Mouse (Mus musculus) ES-E14 (cell line): Measurements from ENCODE around the gene Rora. TPM values are rescaled to one million over a fixed set of nuclear protein-coding genes. Genes with fewer than 3 reads are reported as not detected.

Source experiments
- DNase-seq: peaks from one replicate; pipeline ENCODE4 v3.0.0-alpha.2; 2013; ENCODE audit warnings: low read depth, low spot score
- H3K27ac ChIP-seq: 2 replicates; pipeline ENCODE4 v1.5.1; 2012; ENCODE audit warnings: low read depth, mild to moderate bottlenecking, low read length, moderate library complexity, mixed read lengths; ENCODE audit not compliant: poor library complexity, insufficient read depth, severe bottlenecking
- H3K36me3 ChIP-seq: 2 replicates; pipeline ENCODE4 v1.6.1; 2012; ENCODE audit warnings: mild to moderate bottlenecking, low read length, moderate library complexity, mixed read lengths; ENCODE audit not compliant: control insufficient read depth, poor library complexity, insufficient read depth, severe bottlenecking
- H3K4me1 ChIP-seq, 2 experiments: fragments of 150-350 bp in 1 of 2; sonication (generic) in 1 of 2; 2 replicates each; pipeline ENCODE4 v1.6.1; 2012; ENCODE audit warnings: low read length in 2 of 2, mild to moderate bottlenecking in 1 of 2, mixed read lengths in 1 of 2; ENCODE audit not compliant: control insufficient read depth in 2 of 2, insufficient read depth in 2 of 2, poor library complexity in 1 of 2
- H3K4me3 ChIP-seq, 2 experiments: fragments of 150-350 bp in 1 of 2; sonication (generic) in 1 of 2; 2 replicates each; pipeline ENCODE4 v1.5.1; 2012; ENCODE audit warnings: low read length in 2 of 2, low read depth in 1 of 2, mild to moderate bottlenecking in 1 of 2, mixed read lengths in 1 of 2; ENCODE audit not compliant: insufficient read depth in 1 of 2, poor library complexity in 1 of 2, severe bottlenecking in 1 of 2
- H3K9ac ChIP-seq: 2 replicates; pipeline ENCODE4 v1.6.1; 2012; ENCODE audit warnings: low read depth, mild to moderate bottlenecking, low read length, mixed read lengths; ENCODE audit not compliant: poor library complexity, insufficient read depth, severe bottlenecking
- H3K9me3 ChIP-seq: fragments of 150-350 bp; sonication (generic); 2 replicates; pipeline ENCODE4 v1.6.1; 2012; ENCODE audit warnings: low read depth, mild to moderate bottlenecking, low read length; ENCODE audit not compliant: control insufficient read depth, insufficient read depth
- CHD2 ChIP-seq: IDR thresholded peaks from 2 replicates; pipeline ENCODE4 v1.6.1; 2014; ENCODE audit warnings: mild to moderate bottlenecking, low read depth, low read length, inconsistent platforms
- HCFC1 ChIP-seq: IDR thresholded peaks from 2 replicates; pipeline ENCODE4 v1.6.1; 2012; ENCODE audit warnings: low read length, inconsistent platforms, borderline replicate concordance; ENCODE audit not compliant: insufficient read depth
- MAFK ChIP-seq: IDR thresholded peaks from 2 replicates; pipeline ENCODE4 v1.6.1; 2014; ENCODE audit warnings: mild to moderate bottlenecking, low read depth, low read length, inconsistent platforms; ENCODE audit not compliant: insufficient read depth
- ZC3H11A ChIP-seq: IDR thresholded peaks from 2 replicates; pipeline ENCODE4 v1.6.1; 2012; ENCODE audit warnings: low read depth, mild to moderate bottlenecking, inconsistent platforms, low read length, borderline replicate concordance
- ZNF384 ChIP-seq: IDR thresholded peaks from 2 replicates; pipeline ENCODE4 v1.6.1; 2012; ENCODE audit warnings: low read depth, low read length, inconsistent platforms
- in situ Hi-C, 2 experiments: fragments of 600-800 bp; cut with MboI; formaldehyde crosslinking; loops; one replicate each; pipeline ENCODE4 v1.15.1; 2025; ENCODE audit warnings: low sequenced_read_pairs in 2 of 2, inconsistent platforms in 1 of 2; ENCODE audit not compliant: unreplicated experiment in 2 of 2
- total RNA-seq: library from RNA; depleted of rRNA; stranded (reverse); fragments of 300-350 nt; gene quantifications from 2 replicates; pipeline ENCODE4 v1.2.3, GENCODE M21; 2012

The Rora gene
- total RNA-seq, 1 experiment: 2.1 TPM

DNA sequence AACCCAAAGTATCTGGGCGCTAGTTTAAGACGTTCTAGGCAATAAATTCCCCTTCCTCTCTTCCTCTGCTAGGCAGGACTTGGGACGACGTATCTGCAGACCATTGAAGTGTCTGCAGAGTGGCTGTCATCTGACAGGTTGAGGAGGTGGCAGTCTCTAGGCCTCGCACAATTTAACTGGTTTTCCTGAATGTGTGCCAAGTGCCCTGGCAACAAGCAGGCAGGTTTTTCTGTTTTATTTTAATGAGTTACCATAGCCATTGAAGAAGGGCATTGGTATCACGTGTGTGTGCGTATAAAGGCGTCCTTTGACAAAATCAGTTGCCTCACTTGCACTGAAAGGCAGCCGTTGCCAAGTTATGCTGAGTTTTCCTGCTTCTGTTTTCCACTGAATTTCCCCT lies 619.3 kb downstream of the Rora start:
- no peak overlapping the region for H3K4me3 ChIP-seq
- no peak overlapping the region for H3K27ac ChIP-seq
- no peak for DNase-seq
- TF ChIP-seq HCFC1 (no peak), MAFK (no peak), ZC3H11A (no peak), CHD2 (no peak), ZNF384 (no peak)
- no peak overlapping the region for H3K9ac ChIP-seq
- no peaks in the 10 kb centered on the region for H3K36me3 ChIP-seq
- in situ Hi-C loops: no loop called here
- H3K9me3 ChIP-seq: no peaks in the 10 kb centered on the region
- H3K4me1 ChIP-seq: no peaks in the 10 kb centered on the region

GRCm38 (mm10) chr9:69274766-69275485 lies 621.3 kb downstream of the Rora start:
- H3K9ac ChIP-seq: no peak overlapping the region

DNA sequence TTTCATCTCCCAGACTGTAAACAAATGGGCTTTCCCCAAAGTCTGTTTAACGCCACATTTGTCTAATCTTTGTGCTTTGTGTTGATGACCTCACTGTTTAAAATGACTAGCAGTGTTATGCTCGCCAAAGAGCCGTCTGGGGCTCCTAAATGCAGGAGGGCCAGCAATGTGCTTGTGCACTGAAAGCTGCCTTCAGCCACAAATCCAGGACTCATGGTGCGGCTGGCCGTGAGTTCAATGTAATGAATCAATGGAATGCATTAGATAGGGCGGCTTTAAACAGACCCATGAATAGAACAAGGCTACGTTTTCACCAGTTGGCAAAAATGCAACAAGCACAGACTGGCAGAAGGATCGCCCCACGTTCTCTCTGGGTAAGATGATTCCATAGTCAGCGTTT lies 623.7 kb downstream of the Rora start:
- DNase-seq: no peak
- in situ Hi-C loops: no loop called here
- no peak overlapping the region for H3K27ac ChIP-seq
- no peak overlapping the region for H3K9ac ChIP-seq
- H3K9me3 ChIP-seq: no peaks in the 10 kb centered on the region
- no peak overlapping the region for H3K4me3 ChIP-seq
- TF ChIP-seq ZNF384 (no peak), CHD2 (no peak), MAFK (no peak), ZC3H11A (no peak), HCFC1 (no peak)
- no peaks in the 10 kb centered on the region for H3K36me3 ChIP-seq
- H3K4me1 ChIP-seq: no peaks in the 10 kb centered on the region

More at GRCm38 (mm10) chr9:69274766-69275485, 621.3 kb downstream of the Rora start:
- in situ Hi-C loops: no loop called here
- no peak overlapping the region for H3K27ac ChIP-seq
- no peaks in the 10 kb centered on the region for H3K36me3 ChIP-seq
- H3K4me1 ChIP-seq: no peaks in the 10 kb centered on the region
- DNase-seq: no peak
- TF ChIP-seq ZNF384 (no peak), CHD2 (no peak), MAFK (no peak), ZC3H11A (no peak), HCFC1 (no peak)
- no peak overlapping the region for H3K4me3 ChIP-seq
- no peaks in the 10 kb centered on the region for H3K9me3 ChIP-seq

DNA sequence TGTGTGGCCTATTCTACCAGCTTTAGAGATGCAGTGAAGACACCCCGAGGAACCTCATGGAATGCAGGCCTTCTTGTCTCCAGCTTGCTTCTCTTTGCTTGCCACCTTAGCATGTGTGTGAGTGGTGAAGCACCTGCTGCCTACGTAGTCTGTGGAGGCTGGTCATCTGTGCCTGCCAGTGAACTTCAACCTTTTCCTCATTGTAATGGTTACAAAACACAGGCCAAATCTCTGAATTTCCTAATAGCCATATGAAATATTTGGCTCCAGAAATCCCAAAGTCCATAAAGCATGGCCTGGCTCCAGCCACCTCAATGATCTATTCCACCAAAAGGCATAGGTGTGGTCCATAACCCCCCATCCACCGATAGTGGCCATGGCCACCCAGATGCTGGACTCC lies 631.4 kb downstream of the Rora start:
- Histone ChIP-seq H3K9me3 (no peaks in the 10 kb centered on the region), H3K36me3 (no peaks in the 10 kb centered on the region), H3K27ac (no peak overlapping the region), H3K9ac (no peak overlapping the region), H3K4me3 (no peak overlapping the region), H3K4me1 (no peaks in the 10 kb centered on the region)
- TF ChIP-seq HCFC1 (no peak), ZNF384 (no peak), MAFK (no peak), ZC3H11A (no peak), CHD2 (no peak)
- DNase-seq: no peak
- in situ Hi-C loops: no loop called here

- no peak for DNase-seq
- in situ Hi-C loops: no loop called here
Observed at GRCm38 (mm10) chr9:69288113-69288512, 634.5 kb downstream of the Rora start.

More at GRCm38 (mm10) chr9:69288113-69288512, 634.5 kb downstream of the Rora start:
- no peak overlapping the region for H3K4me3 ChIP-seq
- H3K27ac ChIP-seq: no peak overlapping the region
- H3K9ac ChIP-seq: no peak overlapping the region
- no peaks in the 10 kb centered on the region for H3K36me3 ChIP-seq
- H3K9me3 ChIP-seq: no peaks in the 10 kb centered on the region
- H3K4me1 ChIP-seq: no peaks in the 10 kb centered on the region
- no peak for TF ChIP-seq ZC3H11A
- TF ChIP-seq HCFC1: no peak
- TF ChIP-seq MAFK: no peak
- TF ChIP-seq CHD2: no peak
- TF ChIP-seq ZNF384: no peak
